Mouse (Mus musculus) cerebellum, adult 2 months (tissue): ENCODE measurements around the gene Cass4.

Experiments
- CTCF ChIP-seq: fragments of 200-500 bp; IDR thresholded peaks from 2 replicates; pipeline ENCODE4 v1.5.1; 2011; ENCODE audit warnings: low read depth, mild to moderate bottlenecking, control low read depth, low read length, moderate library complexity, borderline replicate concordance; ENCODE audit not compliant: insufficient read depth
- POLR2A ChIP-seq: fragments of 200-500 bp; IDR thresholded peaks from 2 replicates; pipeline ENCODE4 v1.6.1; 2011; ENCODE audit warnings: low read length, control low read depth, borderline replicate concordance; ENCODE audit not compliant: insufficient read depth

DNA sequence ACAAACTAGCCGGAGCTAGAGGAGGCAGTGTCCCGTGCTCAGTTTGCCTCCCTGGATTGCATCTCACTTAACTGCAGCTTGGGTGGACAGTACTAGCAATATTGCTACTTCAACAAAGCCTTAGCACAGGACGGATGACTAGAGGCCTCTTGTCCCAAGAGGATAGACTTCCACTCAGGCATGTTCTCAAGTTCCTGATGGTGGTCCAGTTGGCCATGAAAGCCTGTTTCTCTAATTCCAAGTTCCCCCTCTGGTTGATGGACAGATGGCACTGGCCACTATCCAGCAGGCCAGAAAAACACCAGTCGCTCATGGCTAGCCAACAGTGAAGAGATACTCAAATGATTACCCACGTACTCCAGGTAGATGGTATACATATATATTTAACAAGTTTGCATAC, 37.8 kb upstream of the Cass4 start:
- no peak for TF ChIP-seq CTCF
- TF ChIP-seq POLR2A: no peak
